Mouse (Mus musculus): ENCODE measurements at regions not wholly inside any gene's neighbourhood (a gene's known extent, or its start where the extent isn't known, plus 50 kb on each side); places are given as distances from the start of the nearest gene placed in this dataset.

- no peak for DNase-seq (ENCODE audit: low spot score)
- no peaks in the 10 kb centered on the region for H3K36me3 ChIP-seq (ENCODE audit: control insufficient read depth, insufficient read depth, low read length)
- no peaks in the 10 kb centered on the region for H3K9me3 ChIP-seq (ENCODE audit: control insufficient read depth, low read length)
- H3K27me3 ChIP-seq (replicated peaks; ENCODE audit: control insufficient read depth, insufficient read depth, low read length), result no peaks in the 10 kb centered on the region
- no peak overlapping the region for H3K4me3 ChIP-seq (ENCODE audit: low read depth, low read length)
- no peak overlapping the region for H3K9ac ChIP-seq (ENCODE audit: low read depth, low read length)
- H3K4me1 ChIP-seq (ENCODE audit: control insufficient read depth, insufficient read depth, low read length), result no peaks in the 10 kb centered on the region
- H3K27ac ChIP-seq (replicated peaks; ENCODE audit: low read depth, low read length), result no peak overlapping the region
- 85% methylated on average over 5 of the region's 5 CpGs for WGBS
- H3K4me2 ChIP-seq (ENCODE audit: low read depth, low read length), result no peak overlapping the region
- ATAC-seq (ENCODE audit: low read depth), result no peak
Measured at GRCm38 (mm10) chr11:40879589-40879988, 124.5 kb upstream of the Ccng1 start.

GRCm38 (mm10) chr11:40873002-40873401 is 117.9 kb upstream of the Ccng1 start:
- no peaks in the 10 kb centered on the region for H3K9me3 ChIP-seq (ENCODE audit: control insufficient read depth, low read length)
- H3K4me2 ChIP-seq (ENCODE audit: low read depth, low read length), result no peak overlapping the region
- no peak overlapping the region for H3K27ac ChIP-seq (replicated peaks; ENCODE audit: low read depth, low read length)
- H3K9ac ChIP-seq (ENCODE audit: low read depth, low read length), result no peak overlapping the region
- H3K4me3 ChIP-seq (ENCODE audit: low read depth, low read length), result no peak overlapping the region
- H3K27me3 ChIP-seq (replicated peaks; ENCODE audit: control insufficient read depth, insufficient read depth, low read length), result no peaks in the 10 kb centered on the region
- DNase-seq (ENCODE audit: low spot score), result no peak
- H3K4me1 ChIP-seq (ENCODE audit: control insufficient read depth, insufficient read depth, low read length), result no peaks in the 10 kb centered on the region
- no peak for ATAC-seq (ENCODE audit: low read depth)
- WGBS, result 82% methylated on average over 2 of the region's 2 CpGs
- no peaks in the 10 kb centered on the region for H3K36me3 ChIP-seq (ENCODE audit: control insufficient read depth, insufficient read depth, low read length)

- no peak overlapping the region for H3K4me2 ChIP-seq (ENCODE audit: low read depth, low read length)
- no peaks in the 10 kb centered on the region for H3K27me3 ChIP-seq (replicated peaks; ENCODE audit: control insufficient read depth, insufficient read depth, low read length)
- no peaks in the 10 kb centered on the region for H3K36me3 ChIP-seq (ENCODE audit: control insufficient read depth, insufficient read depth, low read length)
- H3K9ac ChIP-seq (ENCODE audit: low read depth, low read length), result no peak overlapping the region
- H3K4me1 ChIP-seq (ENCODE audit: control insufficient read depth, insufficient read depth, low read length), result no peaks in the 10 kb centered on the region
- peak; percentile 53 for DNase-seq (ENCODE audit: low spot score)
- no peak overlapping the region for H3K4me3 ChIP-seq (ENCODE audit: low read depth, low read length)
- ATAC-seq (ENCODE audit: low read depth), result no peak
- H3K9me3 ChIP-seq (ENCODE audit: control insufficient read depth, low read length), result no peaks in the 10 kb centered on the region
- 26% methylated on average over 2 of the region's 2 CpGs for WGBS
- no peak overlapping the region for H3K27ac ChIP-seq (replicated peaks; ENCODE audit: low read depth, low read length)
Measured at GRCm38 (mm10) chr11:40865694-40866093, 110.6 kb upstream of the Ccng1 start.

GRCm38 (mm10) chr11:40851361-40851760 is 96.2 kb upstream of the Ccng1 start:
- H3K27ac ChIP-seq (replicated peaks; ENCODE audit: low read depth, low read length), result no peak overlapping the region
- no peak overlapping the region for H3K4me2 ChIP-seq (ENCODE audit: low read depth, low read length)
- no peak overlapping the region for H3K4me3 ChIP-seq (ENCODE audit: low read depth, low read length)
- H3K9ac ChIP-seq (ENCODE audit: low read depth, low read length), result no peak overlapping the region
- 93% methylated on average over 1 of the region's 1 CpGs for WGBS
- ATAC-seq (ENCODE audit: low read depth), result no peak
- DNase-seq (ENCODE audit: low spot score), result no peak
- H3K4me1 ChIP-seq (ENCODE audit: control insufficient read depth, insufficient read depth, low read length), result no peaks in the 10 kb centered on the region
- H3K9me3 ChIP-seq (ENCODE audit: control insufficient read depth, low read length), result no peaks in the 10 kb centered on the region
- H3K27me3 ChIP-seq (replicated peaks; ENCODE audit: control insufficient read depth, insufficient read depth, low read length), result no peaks in the 10 kb centered on the region
- H3K36me3 ChIP-seq (ENCODE audit: control insufficient read depth, insufficient read depth, low read length), result no peaks in the 10 kb centered on the region

- no peaks in the 10 kb centered on the region for H3K4me1 ChIP-seq (ENCODE audit: control insufficient read depth, insufficient read depth, low read length)
- H3K36me3 ChIP-seq (ENCODE audit: control insufficient read depth, insufficient read depth, low read length), result no peaks in the 10 kb centered on the region
- ATAC-seq (ENCODE audit: low read depth) (peak; percentile 82; the same call in 1 of the 2 replicates), DNase-seq (ENCODE audit: low spot score) (peak; percentile 49)
- 34% methylated on average over 4 of the region's 4 CpGs for WGBS
- no peaks in the 10 kb centered on the region for H3K9me3 ChIP-seq (ENCODE audit: control insufficient read depth, low read length)
- no peak overlapping the region for H3K4me3 ChIP-seq (ENCODE audit: low read depth, low read length)
- no peak overlapping the region for H3K9ac ChIP-seq (ENCODE audit: low read depth, low read length)
- no peaks in the 10 kb centered on the region for H3K27me3 ChIP-seq (replicated peaks; ENCODE audit: control insufficient read depth, insufficient read depth, low read length)
- no peak overlapping the region for H3K4me2 ChIP-seq (ENCODE audit: low read depth, low read length)
- no peak overlapping the region for H3K27ac ChIP-seq (replicated peaks; ENCODE audit: low read depth, low read length)
Measured at GRCm38 (mm10) chr11:40850652-40851092, 95.6 kb upstream of the Ccng1 start.

- H3K27me3 ChIP-seq (replicated peaks; ENCODE audit: control insufficient read depth, insufficient read depth, low read length), result no peaks in the 10 kb centered on the region
- H3K36me3 ChIP-seq (ENCODE audit: control insufficient read depth, insufficient read depth, low read length), result no peaks in the 10 kb centered on the region
- no peaks in the 10 kb centered on the region for H3K4me1 ChIP-seq (ENCODE audit: control insufficient read depth, insufficient read depth, low read length)
- DNase-seq (ENCODE audit: low spot score) (no peak), ATAC-seq (ENCODE audit: low read depth) (no peak)
- H3K27ac ChIP-seq (replicated peaks; ENCODE audit: low read depth, low read length), result no peak overlapping the region
- WGBS, result 58% methylated on average over 1 of the region's 1 CpGs
- no peaks in the 10 kb centered on the region for H3K9me3 ChIP-seq (ENCODE audit: control insufficient read depth, low read length)
- H3K4me3 ChIP-seq (ENCODE audit: low read depth, low read length), result no peak overlapping the region
- H3K9ac ChIP-seq (ENCODE audit: low read depth, low read length), result no peak overlapping the region
- H3K4me2 ChIP-seq (ENCODE audit: low read depth, low read length), result no peak overlapping the region
Measured at GRCm38 (mm10) chr11:40846586-40846985, 91.5 kb upstream of the Ccng1 start.

GRCm38 (mm10) chr11:40835393-40835792 is 80.3 kb upstream of the Ccng1 start:
- 28% methylated on average over 4 of the region's 4 CpGs for WGBS
- no peak overlapping the region for H3K4me2 ChIP-seq (ENCODE audit: low read depth, low read length)

More at GRCm38 (mm10) chr11:40835393-40835792, 80.3 kb upstream of the Ccng1 start:
- no peaks in the 10 kb centered on the region for H3K9me3 ChIP-seq (ENCODE audit: control insufficient read depth, low read length)
- no peaks in the 10 kb centered on the region for H3K4me1 ChIP-seq (ENCODE audit: control insufficient read depth, insufficient read depth, low read length)
- H3K36me3 ChIP-seq (ENCODE audit: control insufficient read depth, insufficient read depth, low read length), result no peaks in the 10 kb centered on the region
- no peak overlapping the region for H3K27ac ChIP-seq (replicated peaks; ENCODE audit: low read depth, low read length)
- DNase-seq (ENCODE audit: low spot score) (peak; percentile 25), ATAC-seq (ENCODE audit: low read depth) (no peak)
- H3K9ac ChIP-seq (ENCODE audit: low read depth, low read length), result no peak overlapping the region
- no peaks in the 10 kb centered on the region for H3K27me3 ChIP-seq (replicated peaks; ENCODE audit: control insufficient read depth, insufficient read depth, low read length)
- no peak overlapping the region for H3K4me3 ChIP-seq (ENCODE audit: low read depth, low read length)

All from embryonic facial prominence, embryonic 14.5 days (tissue).